Mouse (Mus musculus): ENCODE measurements around the gene Orm2.

Orm2 gene

DNA sequence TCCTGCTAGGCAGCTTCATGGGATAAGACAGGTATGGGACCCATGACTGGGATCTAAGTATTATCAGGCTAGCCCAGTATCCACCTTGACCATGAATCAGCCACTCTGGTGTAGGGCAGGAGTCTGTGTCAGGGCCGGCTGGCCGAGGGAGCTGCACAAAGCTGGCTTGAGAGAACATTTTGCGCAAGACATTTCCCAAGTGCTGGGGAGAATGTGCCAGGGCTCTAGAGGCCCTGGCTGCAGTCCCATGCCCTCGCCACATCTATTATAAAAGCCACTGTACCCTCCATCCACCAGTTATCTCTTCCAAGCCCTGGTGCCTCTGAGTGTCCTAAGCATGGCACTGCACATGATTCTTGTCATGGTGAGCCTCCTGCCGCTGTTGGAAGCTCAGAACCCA lies at the start of gene Orm2:
Gene Orm2 (plus strand): TSS at position 300 of the 400 bp plus-strand sequence.
- peak in 1 of 2 experiments; percentile 39 for DNase-seq (ENCODE audit: low spot score in 2 of 2)

- no peak for DNase-seq (ENCODE audit: low spot score in 2 of 2)
Observed at GRCm38 (mm10) chr4:63314063-63314462, 48.2 kb upstream of the Orm2 start.

DNA sequence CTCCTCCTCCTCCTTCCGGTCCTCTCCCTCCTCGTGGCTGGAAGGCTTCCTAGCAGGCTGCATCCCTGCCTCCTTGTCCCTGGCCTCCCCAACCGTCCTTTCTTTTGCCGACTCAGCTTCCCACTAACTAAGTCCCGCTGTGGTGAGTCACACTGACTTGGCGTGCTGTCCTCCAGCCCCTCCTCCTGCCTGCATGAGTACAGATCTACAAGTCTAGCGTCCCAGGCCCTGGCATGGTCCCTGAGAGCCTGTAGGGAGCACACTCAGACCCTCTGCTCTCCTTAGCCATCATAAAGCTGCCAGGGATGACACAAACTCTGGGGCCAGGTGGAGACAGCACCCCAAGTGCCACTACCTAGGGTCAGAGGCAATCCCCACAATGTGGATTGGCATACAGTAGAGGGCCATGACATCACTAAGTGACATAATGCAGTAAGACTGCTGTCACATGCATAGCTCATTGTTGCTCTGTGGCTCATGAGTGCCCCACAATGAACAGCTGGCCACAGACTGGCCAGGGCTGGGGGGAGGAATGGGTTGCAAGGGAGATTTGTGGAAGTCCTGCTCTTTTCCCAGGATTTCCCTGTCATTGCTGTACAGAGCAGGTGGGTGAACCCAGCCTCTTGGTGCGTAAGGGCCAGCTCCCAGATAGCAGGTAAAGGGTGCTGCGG lies 46.0 kb upstream of the Orm2 start:
- peak; percentile 45 to 67 for DNase-seq (ENCODE audit: low spot score in 2 of 2)

- peak; percentile 43 to 61 for DNase-seq (ENCODE audit: low spot score in 2 of 2)
Observed at GRCm38 (mm10) chr4:63319566-63319965, 42.7 kb upstream of the Orm2 start.

GRCm38 (mm10) chr4:63323275-63323815 lies 38.9 kb upstream of the Orm2 start:
- DNase-seq (ENCODE audit: low spot score in 2 of 2): no peak

GRCm38 (mm10) chr4:63333403-63333802 lies 28.8 kb upstream of the Orm2 start:
- DNase-seq (ENCODE audit: low spot score in 2 of 2): no peak

DNA sequence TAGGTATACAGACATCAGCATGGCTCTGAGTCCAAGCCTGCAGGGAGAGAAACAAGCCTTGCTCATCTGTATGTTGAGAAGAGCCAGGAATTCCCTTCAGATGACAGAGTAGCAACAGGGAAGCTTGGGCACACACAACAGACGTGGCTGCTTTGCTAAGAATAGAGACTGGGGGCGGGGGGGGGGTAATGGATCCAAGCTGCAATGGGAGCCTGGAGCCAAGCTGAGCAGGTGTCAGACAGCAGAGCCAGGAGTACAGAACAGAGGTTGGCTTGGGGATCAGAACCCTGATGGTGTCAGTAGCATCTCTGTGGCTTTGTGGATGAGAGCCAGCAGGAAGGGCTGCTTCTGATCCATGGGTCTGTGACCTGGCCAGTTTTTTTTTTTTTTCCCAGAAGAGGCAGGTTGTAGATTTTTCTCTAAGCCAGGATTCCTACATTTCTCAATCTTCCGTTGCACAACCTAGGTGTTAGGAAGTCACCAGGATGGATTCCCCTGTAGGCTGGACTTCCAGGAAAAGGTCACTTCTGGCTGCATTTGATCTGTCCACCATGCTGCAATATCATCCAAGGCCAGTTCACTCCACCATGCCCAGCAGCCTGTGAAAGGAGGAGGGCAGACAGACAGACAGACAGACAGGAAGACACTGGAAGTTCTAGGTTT lies 23.7 kb upstream of the Orm2 start:
- DNase-seq (ENCODE audit: low spot score in 2 of 2): no peak

DNA sequence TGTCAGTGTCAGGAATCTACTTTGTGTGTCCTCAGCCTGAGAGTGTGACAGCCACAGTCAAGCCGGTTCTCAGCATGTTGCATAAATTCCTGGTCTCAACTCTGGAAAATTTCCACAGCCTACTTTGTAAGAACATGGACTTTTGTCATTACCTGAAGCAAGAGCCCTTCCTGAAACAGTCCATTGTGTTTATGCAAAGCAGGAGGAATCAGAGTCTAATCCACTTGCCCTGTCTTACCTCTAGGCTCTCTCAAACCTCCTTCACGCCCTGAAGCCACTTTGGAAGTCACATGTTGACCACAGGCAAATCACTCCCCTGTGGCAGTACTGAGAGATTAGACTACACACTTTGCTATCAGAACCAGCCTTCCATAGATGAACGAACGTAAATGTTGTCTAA lies 19.8 kb upstream of the Orm2 start:
- DNase-seq (ENCODE audit: low spot score in 2 of 2): no peak

- no peak for DNase-seq (ENCODE audit: low spot score in 2 of 2)
Observed at GRCm38 (mm10) chr4:63343608-63344007, 18.6 kb upstream of the Orm2 start.

DNA sequence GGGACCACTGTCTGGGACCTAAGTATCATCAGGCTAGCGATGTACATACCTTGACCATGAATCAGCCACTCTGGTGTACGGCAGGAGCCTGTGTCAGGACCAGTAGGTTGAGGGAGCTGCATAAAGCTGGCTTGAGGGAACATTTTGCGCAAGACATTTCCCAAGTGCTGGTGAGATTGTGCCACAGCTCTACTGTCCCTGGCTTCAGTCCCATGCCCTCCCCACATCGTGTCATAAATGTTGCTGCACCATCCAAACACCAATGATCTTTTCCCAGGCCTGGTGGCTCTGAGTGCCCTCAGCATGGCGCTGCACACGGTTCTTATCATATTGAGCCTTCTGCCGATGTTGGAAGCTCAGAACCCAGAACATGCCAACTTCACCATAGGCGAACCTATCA lies 18.0 kb upstream of the Orm2 start, which contains the start of gene Orm1:
Gene Orm1 (plus strand): TSS at position 266 of the 400 bp plus-strand sequence.
- DNase-seq (ENCODE audit: low spot score in 2 of 2): peak in 1 of 2 experiments; percentile 57

- no peak for DNase-seq (ENCODE audit: low spot score in 2 of 2)
Observed at GRCm38 (mm10) chr4:63345261-63345660, 17.0 kb upstream of the Orm2 start.

GRCm38 (mm10) chr4:63346659-63347058 lies 15.6 kb upstream of the Orm2 start:
- no peak for DNase-seq (ENCODE audit: low spot score in 2 of 2)

DNA sequence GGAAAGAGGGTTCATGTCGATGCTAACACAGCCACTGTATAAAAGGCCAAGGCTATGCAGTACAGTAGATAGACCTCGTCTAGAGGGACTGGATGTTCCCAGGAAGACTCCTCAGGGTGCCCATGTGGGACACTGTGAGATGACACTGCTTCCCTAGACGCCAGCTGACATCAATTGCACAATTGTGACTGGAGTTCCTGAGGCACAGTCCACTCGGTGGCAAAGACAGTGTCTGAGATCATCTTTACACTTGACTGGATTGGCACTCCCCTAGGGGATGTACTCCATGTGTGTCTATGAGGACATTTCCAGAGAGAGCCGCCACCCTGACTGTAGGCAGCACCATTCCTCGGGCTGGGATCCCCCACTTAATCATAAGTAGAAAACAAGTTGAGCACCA lies 13.7 kb upstream of the Orm2 start:
- DNase-seq (ENCODE audit: low spot score in 2 of 2): no peak

DNA sequence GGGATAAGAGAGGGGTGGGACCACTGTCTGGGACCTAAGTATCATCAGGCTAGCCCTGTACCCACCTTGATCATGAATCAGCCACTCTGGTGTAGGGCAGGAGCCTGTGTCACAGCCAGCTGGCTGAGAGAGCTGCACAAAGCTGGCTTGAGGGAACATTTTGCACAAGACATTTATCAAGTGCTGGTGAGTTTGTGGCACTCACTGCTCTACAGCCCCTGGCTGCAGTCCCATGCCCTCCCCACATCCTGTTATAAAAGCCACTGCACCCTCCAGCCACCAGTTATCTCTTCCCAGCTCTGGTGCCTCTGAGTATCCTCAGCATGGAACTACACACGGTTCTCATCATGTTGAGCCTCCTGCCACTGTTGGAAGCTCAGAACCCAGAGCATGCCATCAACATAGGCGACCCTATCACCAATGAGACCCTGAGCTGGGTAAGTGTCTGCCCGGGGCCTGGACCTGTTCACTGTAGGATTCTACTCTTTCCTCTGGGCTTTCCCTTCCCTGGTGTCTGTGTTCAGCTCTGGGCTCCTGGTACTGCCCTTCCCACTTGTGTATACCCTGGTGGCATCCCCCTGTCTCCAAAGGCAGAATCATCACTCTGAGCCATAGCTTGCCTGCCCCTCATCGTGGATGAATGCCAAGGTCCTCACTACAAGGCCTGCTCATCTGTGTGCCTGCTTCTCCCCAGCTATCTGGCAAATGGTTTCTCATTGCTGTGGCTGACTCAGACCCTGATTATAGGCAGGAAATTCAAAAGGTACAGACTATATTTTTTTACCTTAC lies 6.2 kb upstream of the Orm2 start, which contains the start of gene Orm3:
Gene Orm3 (plus strand): TSS at position 286 of the 789 bp plus-strand sequence.
- peak in 1 of 2 experiments; percentile 53 for DNase-seq (ENCODE audit: low spot score in 2 of 2)

DNA sequence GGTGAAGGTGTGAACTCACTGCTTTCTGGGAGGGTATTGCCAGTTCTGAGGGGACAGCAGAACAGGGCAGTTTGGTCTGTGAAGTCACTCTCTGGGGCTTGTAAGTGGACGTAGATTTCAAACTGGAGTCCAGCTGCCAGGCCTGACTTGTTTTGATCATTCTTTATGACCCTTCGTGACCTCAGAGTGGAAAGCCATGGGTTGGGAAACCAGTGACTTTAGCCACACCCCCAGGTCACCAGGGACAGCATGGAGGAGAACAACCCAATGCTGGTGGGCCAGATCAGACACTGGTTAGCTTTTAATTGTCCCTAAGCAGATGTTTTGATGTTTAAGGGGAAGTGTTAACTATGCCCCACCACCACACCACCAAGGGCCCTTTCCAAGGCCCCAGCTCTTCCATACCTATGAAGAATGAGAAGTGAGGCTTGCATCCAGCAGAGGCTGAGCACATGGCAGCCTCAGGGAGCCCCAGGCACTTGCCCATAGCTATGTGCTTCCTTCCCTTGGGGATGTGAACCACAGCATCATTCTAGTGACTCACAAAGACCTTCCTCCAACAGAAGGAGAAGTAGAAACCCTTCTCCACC lies 5.2 kb upstream of the Orm2 start:
- DNase-seq (ENCODE audit: low spot score in 2 of 2): peak in 1 of 2 experiments; percentile 41

DNA sequence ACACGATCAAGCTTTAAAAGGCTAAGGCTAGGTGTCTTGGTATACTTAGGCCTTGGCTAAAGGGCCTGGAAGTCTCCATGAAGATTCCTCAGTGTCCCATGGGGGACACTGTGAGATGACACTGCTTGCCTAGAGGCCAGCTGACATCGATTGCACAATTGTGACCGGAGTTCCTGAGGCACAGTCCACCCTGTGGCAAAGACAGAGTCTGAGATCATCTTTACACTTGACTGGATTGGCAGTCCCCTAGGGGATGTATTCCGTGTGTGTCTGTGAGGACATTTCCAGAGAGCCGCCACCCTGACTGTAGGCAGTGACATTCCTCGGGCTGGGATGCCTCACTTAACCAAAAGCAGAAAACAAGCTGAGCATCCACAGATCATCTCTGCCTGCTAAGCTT lies 2.4 kb upstream of the Orm2 start:
- no peak for DNase-seq (ENCODE audit: low spot score in 2 of 2)

DNA sequence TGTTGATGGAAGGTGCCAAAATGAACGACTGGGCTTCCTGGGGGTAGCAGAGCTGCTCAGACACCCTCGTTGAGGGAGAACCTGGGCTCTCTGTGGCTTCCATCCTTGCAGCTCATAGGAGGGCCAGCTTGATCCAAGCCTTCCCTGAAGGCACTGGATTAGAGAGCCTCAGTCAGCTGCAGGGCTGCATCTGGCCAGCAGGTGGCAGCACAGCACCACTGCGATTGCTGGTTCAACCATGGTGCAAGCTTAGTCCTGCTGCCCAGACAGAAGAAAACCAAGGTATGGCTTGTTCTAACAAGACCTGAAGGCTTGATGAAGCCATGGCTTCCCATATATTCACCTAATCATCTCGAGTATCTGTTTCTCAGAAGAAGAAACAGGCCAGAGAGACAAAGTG lies 6.3 kb downstream of the Orm2 start:
- peak; percentile 82 to 85 for DNase-seq (ENCODE audit: low spot score in 2 of 2)

- DNase-seq (ENCODE audit: low spot score in 2 of 2): no peak
Observed at GRCm38 (mm10) chr4:63370897-63371296, 8.6 kb downstream of the Orm2 start.

- DNase-seq (ENCODE audit: low spot score in 2 of 2): no peak
Observed at GRCm38 (mm10) chr4:63371890-63372289, 9.6 kb downstream of the Orm2 start.

DNA sequence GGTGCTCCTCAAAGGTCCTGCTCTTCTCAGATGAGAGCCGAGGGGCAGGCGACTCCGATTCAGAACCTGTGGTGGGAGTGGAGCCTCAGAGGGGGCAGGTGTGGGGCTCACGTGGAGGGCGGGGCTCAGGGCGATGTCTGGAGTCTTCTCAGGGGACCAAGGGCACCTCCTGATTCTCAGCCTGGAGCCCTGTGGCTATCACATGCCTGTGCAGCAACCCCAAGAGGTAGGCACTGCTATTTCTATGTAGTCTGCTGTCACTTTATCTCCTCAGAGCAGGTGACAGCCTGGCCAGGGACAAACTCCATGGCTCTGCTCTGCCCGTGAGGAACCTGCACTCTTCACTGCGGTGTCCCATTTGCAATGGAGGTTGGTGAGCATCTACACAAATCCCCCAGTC lies 11.2 kb downstream of the Orm2 start:
- no peak for DNase-seq (ENCODE audit: low spot score in 2 of 2)

DNA sequence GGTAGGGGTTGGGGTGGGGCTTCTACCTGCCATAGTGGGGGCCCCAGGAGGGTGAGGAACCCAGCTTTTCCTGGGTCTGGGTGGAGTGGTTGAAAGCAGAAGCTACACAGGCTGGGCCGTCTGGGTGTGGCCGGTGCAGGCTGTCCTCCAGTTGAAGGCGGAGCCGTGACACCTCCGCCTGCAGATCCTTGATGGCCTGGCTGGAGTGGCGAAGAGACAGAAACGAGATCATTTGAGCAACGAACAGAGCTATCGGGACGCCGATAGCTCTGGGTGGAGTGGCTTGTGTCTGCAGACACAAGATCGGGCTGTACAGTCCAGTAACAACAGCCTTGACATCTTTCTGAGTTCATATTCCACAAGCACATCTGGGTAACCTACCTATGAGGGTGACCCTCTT lies 12.1 kb downstream of the Orm2 start:
- DNase-seq (ENCODE audit: low spot score in 2 of 2): no peak

DNA sequence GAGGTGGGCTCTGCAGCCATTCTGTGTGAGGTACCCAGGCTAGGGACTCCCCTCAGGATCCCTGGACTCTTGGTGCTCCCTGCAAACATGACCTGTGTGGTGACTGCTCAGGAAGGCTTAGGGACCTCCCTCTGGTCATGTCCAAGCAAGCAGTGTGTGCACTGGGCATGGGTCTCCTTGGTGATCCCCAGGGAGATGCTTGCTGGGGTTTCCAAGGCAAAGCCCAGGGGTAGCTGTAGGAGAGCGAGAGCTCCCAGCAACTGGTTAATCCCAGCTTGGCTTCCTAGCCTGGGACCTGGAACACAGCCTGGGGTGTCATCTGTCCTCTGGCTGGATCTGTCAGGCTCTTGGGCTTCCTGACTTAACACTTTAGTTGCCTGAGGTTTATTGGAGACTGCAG lies 13.1 kb downstream of the Orm2 start:
- no peak for DNase-seq (ENCODE audit: low spot score in 2 of 2)

Measured in urinary bladder, postnatal 36 days (tissue).